Mouse (Mus musculus): ENCODE data around the gene Apoa1. TPM values are rescaled to one million over a fixed set of nuclear protein-coding genes. Genes with fewer than 3 reads are reported as not detected.

The Apoa1 gene
- polyA plus RNA-seq, 1 experiment from 2014 or later = 5.3 TPM

- no peaks in the 10 kb centered on the region for H3K9me3 ChIP-seq
- no peak for ATAC-seq (ENCODE audit: low FRiP score, low read depth)
- H3K4me1 ChIP-seq (replicated peaks) = no peaks in the 10 kb centered on the region
- H3K4me3 ChIP-seq = no peak overlapping the region
- no peak overlapping the region for H3K4me2 ChIP-seq
- H3K9ac ChIP-seq = no peak overlapping the region
- no peaks in the 10 kb centered on the region for H3K27me3 ChIP-seq
- 89% methylated on average over 12 of the region's 12 CpGs for WGBS
- H3K36me3 ChIP-seq = peaks cover 28% of the 10 kb centered on the region
- H3K27ac ChIP-seq (replicated peaks) = no peak overlapping the region
Observed at GRCm38 (mm10) chr9:46196699-46197169, 31.6 kb upstream of the Apoa1 start.

GRCm38 (mm10) chr9:46198461-46198860 lies 29.9 kb upstream of the Apoa1 start:
- Histone ChIP-seq H3K27ac (replicated peaks) (no peak overlapping the region), H3K4me3 (no peak overlapping the region), H3K36me3 (peaks cover 32% of the 10 kb centered on the region), H3K9me3 (no peaks in the 10 kb centered on the region), H3K4me1 (replicated peaks) (no peaks in the 10 kb centered on the region), H3K4me2 (no peak overlapping the region), H3K27me3 (no peaks in the 10 kb centered on the region), H3K9ac (no peak overlapping the region)
- WGBS = 84% methylated on average over 9 of the region's 9 CpGs
- no peak for ATAC-seq (ENCODE audit: low FRiP score, low read depth)

DNA sequence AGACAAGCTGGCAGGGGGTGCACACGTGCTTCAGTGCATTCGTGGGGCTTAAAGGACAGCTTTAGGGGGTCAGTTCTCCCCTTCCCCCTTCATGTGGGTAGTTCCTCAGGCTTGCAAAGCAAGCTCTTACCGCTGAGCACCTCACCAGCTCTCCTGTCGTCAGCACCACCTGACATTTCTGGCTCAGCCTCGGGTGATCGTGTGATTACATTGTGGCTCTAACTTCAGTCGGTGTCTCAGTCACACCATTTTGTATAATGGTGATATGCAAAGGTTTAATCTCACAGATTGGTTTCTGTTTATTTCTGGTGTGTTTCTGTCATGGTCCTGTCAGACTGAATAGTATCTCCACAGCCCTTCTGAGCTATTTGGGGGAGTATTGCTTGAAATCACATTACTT lies 29.4 kb upstream of the Apoa1 start:
- Histone ChIP-seq H3K9ac (no peak overlapping the region), H3K4me3 (no peak overlapping the region), H3K36me3 (peaks cover 34% of the 10 kb centered on the region), H3K9me3 (no peaks in the 10 kb centered on the region), H3K4me2 (no peak overlapping the region), H3K4me1 (replicated peaks) (no peaks in the 10 kb centered on the region), H3K27ac (replicated peaks) (no peak overlapping the region), H3K27me3 (no peaks in the 10 kb centered on the region)
- ATAC-seq (ENCODE audit: low FRiP score, low read depth) = no peak
- WGBS = 83% methylated on average over 7 of the region's 7 CpGs

DNA sequence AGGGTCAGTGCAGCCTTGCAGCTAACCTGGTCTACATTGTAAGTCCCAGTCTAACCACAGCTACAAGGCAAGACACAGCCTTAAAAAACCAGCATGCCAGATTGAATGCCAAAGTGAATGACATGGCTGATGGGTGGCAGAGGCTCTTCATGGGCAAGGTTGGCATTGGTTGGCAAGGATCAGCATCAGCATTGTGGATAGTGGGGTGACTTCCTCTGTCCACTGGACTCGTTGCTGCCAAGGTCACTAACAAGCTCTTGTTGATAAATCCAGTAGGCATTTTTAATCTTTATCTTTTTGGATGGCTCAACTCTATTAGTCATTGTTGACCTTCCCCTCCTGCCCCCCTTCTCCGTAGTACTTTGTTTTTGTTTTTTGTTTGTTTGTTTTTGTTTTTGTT lies 28.8 kb upstream of the Apoa1 start:
- H3K4me1 ChIP-seq (replicated peaks) = no peaks in the 10 kb centered on the region
- H3K9me3 ChIP-seq = no peaks in the 10 kb centered on the region
- H3K36me3 ChIP-seq = peaks cover 40% of the 10 kb centered on the region
- 95% methylated on average over 2 of the region's 2 CpGs for WGBS
- no peak for ATAC-seq (ENCODE audit: low FRiP score, low read depth)
- no peak overlapping the region for H3K4me2 ChIP-seq
- no peak overlapping the region for H3K9ac ChIP-seq
- H3K27ac ChIP-seq (replicated peaks) = no peak overlapping the region
- no peak overlapping the region for H3K4me3 ChIP-seq
- no peaks in the 10 kb centered on the region for H3K27me3 ChIP-seq

- H3K36me3 ChIP-seq = peaks cover 41% of the 10 kb centered on the region
- ATAC-seq (ENCODE audit: low FRiP score, low read depth) = no peak
- H3K4me1 ChIP-seq (replicated peaks) = no peaks in the 10 kb centered on the region
Observed at GRCm38 (mm10) chr9:46206834-46207500, 21.4 kb upstream of the Apoa1 start.

GRCm38 (mm10) chr9:46207501-46207869 lies 20.9 kb upstream of the Apoa1 start:
- Histone ChIP-seq H3K4me1 (replicated peaks) (no peaks in the 10 kb centered on the region), H3K9ac (no peak overlapping the region), H3K27ac (replicated peaks) (no peak overlapping the region), H3K9me3 (no peaks in the 10 kb centered on the region), H3K36me3 (peaks cover 42% of the 10 kb centered on the region), H3K4me3 (no peak overlapping the region), H3K4me2 (no peak overlapping the region), H3K27me3 (no peaks in the 10 kb centered on the region)
- ATAC-seq (ENCODE audit: low FRiP score, low read depth) = no peak
- 93% methylated on average over 6 of the region's 6 CpGs for WGBS

More at GRCm38 (mm10) chr9:46206834-46207500, 21.4 kb upstream of the Apoa1 start:
- Histone ChIP-seq H3K27me3 (no peaks in the 10 kb centered on the region), H3K4me3 (no peak overlapping the region), H3K9ac (no peak overlapping the region), H3K27ac (replicated peaks) (no peak overlapping the region), H3K4me2 (no peak overlapping the region), H3K9me3 (no peaks in the 10 kb centered on the region)
- 89% methylated on average over 10 of the region's 10 CpGs for WGBS

DNA sequence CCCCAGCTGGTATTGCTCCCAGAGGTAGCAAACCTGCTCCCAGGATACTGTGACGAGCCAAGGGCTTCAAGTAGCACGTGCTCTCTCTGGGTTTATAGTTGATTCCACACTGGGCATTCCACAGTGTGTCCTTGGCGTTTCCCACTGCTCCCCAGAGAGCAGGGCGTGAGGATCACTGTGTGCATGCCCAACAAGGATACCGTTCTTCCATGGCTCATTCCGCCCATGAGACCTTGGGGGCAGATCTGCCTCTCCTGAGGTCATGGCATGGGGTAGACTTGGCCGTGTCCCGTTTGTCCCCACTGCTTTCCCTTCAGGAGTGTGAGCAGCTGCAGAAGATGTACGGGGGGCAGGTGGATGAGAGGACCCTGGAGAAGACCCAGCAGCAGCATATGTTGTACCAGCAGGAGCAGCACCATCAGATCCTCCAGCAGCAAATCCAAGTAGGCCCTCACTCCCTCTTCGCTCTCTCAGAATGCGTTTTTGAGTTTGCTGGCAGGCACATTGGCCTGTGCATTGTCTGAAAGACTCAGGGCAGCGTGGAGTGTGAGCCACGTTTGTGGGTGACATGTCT lies 19.9 kb upstream of the Apoa1 start:
- H3K27me3 ChIP-seq = no peaks in the 10 kb centered on the region
- H3K4me2 ChIP-seq = no peak overlapping the region
- ATAC-seq (ENCODE audit: low FRiP score, low read depth) = no peak
- H3K4me3 ChIP-seq = no peak overlapping the region
- 82% methylated on average over 13 of the region's 13 CpGs for WGBS
- H3K9me3 ChIP-seq = no peaks in the 10 kb centered on the region
- H3K36me3 ChIP-seq = peaks cover 42% of the 10 kb centered on the region
- no peak overlapping the region for H3K27ac ChIP-seq (replicated peaks)
- no peaks in the 10 kb centered on the region for H3K4me1 ChIP-seq (replicated peaks)
- H3K9ac ChIP-seq = no peak overlapping the region

DNA sequence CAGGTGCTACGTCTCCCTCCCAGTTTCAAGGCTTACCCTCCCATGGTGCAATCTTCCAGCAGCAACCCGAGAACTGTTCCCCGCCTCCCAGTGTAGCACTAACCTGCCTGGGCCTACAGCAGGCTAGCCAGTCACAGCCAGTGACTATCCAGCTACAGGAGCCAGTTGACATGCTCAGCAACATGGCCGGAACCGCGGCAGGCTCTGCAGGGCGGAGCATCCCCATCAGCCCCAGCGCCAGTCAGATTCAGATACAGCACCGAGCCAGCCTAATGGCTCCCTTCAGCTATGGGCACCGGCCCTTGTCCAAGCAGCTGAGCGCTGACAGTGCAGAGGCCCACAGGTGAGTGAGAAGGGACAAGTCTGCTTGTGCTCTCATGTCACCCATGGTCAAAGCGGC lies 17.9 kb upstream of the Apoa1 start:
- Histone ChIP-seq H3K4me1 (replicated peaks) (no peaks in the 10 kb centered on the region), H3K4me2 (no peak overlapping the region), H3K27me3 (no peaks in the 10 kb centered on the region), H3K9ac (no peak overlapping the region), H3K9me3 (no peaks in the 10 kb centered on the region), H3K27ac (replicated peaks) (no peak overlapping the region), H3K36me3 (peaks cover 32% of the 10 kb centered on the region), H3K4me3 (no peak overlapping the region)
- WGBS = 95% methylated on average over 12 of the region's 12 CpGs
- no peak for ATAC-seq (ENCODE audit: low FRiP score, low read depth)

DNA sequence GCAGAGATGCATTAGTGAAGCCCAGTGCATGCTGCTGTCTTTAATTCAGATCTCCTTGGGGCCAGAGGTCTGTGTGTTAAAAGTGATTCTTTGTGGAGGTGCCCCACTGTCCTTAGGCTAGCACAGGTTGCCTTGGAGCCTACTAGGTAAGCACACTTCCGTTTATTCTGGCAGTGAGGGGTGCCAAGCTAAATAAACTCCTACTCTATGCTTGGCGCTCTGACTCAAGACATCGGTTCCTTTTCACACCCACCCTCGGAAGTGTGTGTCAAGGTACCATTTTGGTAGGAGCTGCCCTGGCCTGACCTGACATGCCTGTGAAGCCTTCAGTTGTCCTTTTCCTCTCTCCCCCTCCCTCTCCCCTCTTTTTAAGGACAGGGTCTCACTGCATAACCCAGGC lies 14.1 kb upstream of the Apoa1 start:
- peaks cover 17% of the 10 kb centered on the region for H3K36me3 ChIP-seq
- WGBS = 88% methylated on average over 4 of the region's 4 CpGs
- no peaks in the 10 kb centered on the region for H3K27me3 ChIP-seq
- ATAC-seq (ENCODE audit: low FRiP score, low read depth) = no peak
- H3K4me1 ChIP-seq (replicated peaks) = no peaks in the 10 kb centered on the region
- no peaks in the 10 kb centered on the region for H3K9me3 ChIP-seq
- no peak overlapping the region for H3K9ac ChIP-seq
- no peak overlapping the region for H3K4me3 ChIP-seq
- H3K4me2 ChIP-seq = no peak overlapping the region
- no peak overlapping the region for H3K27ac ChIP-seq (replicated peaks)

- H3K4me3 ChIP-seq = no peak overlapping the region
- H3K4me1 ChIP-seq (replicated peaks) = no peaks in the 10 kb centered on the region
- ATAC-seq (ENCODE audit: low FRiP score, low read depth) = no peak
- H3K36me3 ChIP-seq = peaks cover 13% of the 10 kb centered on the region
- no peak overlapping the region for H3K27ac ChIP-seq (replicated peaks)
- WGBS = 94% methylated on average over 10 of the region's 10 CpGs
- no peaks in the 10 kb centered on the region for H3K9me3 ChIP-seq
- H3K4me2 ChIP-seq = no peak overlapping the region
- H3K9ac ChIP-seq = no peak overlapping the region
- no peaks in the 10 kb centered on the region for H3K27me3 ChIP-seq
Observed at GRCm38 (mm10) chr9:46214946-46215337, 13.4 kb upstream of the Apoa1 start.

GRCm38 (mm10) chr9:46215338-46216322 lies 12.8 kb upstream of the Apoa1 start:
- H3K4me3 ChIP-seq = no peak overlapping the region
- no peak overlapping the region for H3K9ac ChIP-seq
- no peaks in the 10 kb centered on the region for H3K9me3 ChIP-seq
- ATAC-seq (ENCODE audit: low FRiP score, low read depth) = no peak
- no peaks in the 10 kb centered on the region for H3K27me3 ChIP-seq
- peaks cover 13% of the 10 kb centered on the region for H3K36me3 ChIP-seq
- H3K4me2 ChIP-seq = no peak overlapping the region
- H3K4me1 ChIP-seq (replicated peaks) = no peaks in the 10 kb centered on the region
- H3K27ac ChIP-seq (replicated peaks) = no peak overlapping the region
- WGBS = 85% methylated on average over 11 of the region's 11 CpGs
